Mouse (Mus musculus) right cerebral cortex, postnatal 25 days (tissue): ENCODE measurements around the gene Vdac1.

Experiments used
- DNase-seq: peaks from one replicate; pipeline ENCODE4 v3.0.0; 2022

Gene Vdac1

DNA sequence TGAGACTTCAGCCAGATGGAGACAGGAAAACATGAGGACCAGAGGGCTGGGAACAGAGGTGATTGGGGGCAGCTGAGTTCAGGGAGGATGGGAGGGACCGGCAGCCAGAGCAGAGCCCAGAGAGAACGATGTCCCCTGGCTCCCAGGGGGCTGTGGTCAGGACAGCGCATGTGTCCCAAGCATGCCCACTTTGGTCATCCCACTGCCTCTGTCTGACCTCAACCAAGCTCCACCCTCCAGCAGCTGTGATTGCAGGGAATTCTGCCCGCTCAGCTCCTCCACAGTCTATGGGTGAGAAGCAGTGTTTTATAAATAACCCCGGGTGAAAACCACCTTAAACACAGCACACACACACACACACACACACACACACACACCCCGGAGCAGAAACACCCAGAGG lies 68.8 kb downstream of the Vdac1 start:
- no peak for DNase-seq

DNA sequence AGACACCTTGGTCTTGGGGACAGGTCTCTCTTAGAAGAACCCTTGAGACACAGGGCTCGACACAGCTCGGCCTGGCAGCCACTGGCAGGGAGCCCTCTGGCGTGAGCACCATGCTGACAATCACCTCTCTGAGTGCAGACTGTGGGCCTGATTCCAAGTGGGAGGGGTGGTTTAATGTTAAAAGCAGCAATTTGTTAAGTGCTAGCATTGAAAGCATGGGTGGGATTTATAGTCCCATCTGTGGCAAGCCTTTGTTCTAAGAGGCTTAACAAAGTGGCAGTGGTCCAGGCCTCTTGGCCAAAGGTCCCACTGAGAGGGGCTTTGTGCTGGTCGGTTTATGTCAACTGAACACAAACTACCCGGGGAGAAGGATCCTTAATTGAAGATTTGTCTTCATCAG lies 70.9 kb downstream of the Vdac1 start:
- no peak for DNase-seq

DNA sequence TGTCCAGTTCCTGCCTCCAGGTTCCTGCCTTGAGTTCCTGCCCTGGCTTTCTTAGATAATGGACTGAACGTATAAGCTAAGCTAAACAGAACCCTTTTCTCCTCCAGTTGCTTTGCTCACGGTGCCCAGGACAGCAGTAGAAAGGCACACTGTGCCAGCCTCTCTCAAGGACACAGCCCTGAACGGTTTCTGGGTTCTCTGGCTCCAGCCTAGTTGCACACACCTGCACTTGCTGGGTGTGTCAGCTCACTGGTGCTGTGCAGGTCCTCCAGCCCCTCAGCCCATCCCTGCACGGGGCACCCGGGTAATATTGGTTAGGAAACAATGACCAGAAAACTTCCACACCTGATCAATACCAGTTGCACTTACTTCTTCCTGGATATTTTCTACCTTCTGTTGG lies 71.5 kb downstream of the Vdac1 start:
- no peak for DNase-seq

DNA sequence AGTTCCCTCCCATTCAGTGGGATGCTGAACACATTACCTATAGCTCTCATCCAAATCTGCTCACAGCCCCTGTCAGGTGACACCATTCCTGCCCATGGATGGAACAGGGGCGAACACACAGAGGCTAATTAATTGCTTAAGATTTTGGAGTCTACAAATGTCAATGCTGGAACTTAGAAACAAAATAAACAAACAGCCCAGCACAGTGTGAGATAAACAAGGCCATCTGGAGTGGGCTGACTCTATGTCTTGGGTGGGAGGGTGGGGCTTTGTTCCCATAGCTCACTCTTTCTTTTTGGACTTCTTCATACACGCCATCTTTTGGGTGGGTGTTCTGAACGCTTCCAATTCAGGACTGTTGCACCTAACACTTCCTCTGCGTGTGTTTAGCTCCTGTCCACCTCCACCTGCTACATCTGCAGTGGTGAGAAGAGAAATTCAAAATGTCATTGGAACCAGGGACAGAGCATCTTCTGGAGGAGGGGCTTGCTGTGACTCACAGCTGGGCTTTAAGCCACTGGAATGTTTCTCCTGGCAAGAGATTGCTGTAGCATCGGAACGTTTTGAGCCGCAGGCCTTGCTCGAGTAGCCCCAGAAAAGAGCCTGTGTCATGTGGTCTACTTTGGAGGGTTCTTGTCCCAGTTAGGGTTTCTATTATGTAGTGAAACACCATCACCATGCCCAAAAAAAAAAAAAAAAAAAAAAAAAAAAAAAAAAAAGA lies 72.6 kb downstream of the Vdac1 start:
- peak; percentile 66 for DNase-seq

DNA sequence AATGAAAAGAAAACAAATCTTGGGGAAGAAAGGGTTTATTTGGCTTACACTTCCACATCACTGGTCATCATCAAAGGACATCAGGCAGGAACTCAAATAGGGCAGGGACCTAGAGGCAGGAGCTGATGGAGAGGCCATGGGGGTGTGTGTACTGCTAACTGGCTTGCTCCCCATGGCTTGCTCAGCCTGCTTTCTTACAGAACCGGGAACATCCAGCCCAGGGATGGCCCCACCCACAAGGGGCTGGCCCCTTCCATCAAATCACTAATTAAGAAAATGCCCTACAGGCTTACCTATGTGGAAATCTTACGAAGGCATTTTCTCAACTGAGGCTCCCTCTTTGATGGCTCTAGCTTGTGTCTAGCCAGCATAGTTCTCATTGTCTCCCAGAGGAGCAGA lies 73.1 kb downstream of the Vdac1 start:
- DNase-seq = no peak

DNA sequence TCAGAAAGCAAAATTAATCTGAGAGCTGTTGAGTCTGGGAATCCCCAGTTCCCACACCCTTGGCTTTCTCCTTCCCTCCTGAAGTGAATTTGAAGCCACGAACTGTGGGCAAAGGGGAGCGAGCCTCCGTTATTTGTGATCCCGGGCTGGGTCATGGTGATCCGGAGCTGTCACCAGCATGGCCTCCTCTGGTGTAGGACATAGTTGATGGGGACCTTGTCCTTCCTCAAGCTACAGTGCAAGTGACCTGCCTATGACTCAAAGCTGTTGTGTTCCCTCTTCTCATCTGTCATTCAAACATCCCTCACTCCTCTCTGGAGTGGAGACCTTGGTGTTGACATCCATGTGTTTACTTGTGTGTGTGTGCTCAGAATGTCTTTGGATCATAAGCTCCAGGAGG lies 74.8 kb downstream of the Vdac1 start:
- DNase-seq = no peak

DNA sequence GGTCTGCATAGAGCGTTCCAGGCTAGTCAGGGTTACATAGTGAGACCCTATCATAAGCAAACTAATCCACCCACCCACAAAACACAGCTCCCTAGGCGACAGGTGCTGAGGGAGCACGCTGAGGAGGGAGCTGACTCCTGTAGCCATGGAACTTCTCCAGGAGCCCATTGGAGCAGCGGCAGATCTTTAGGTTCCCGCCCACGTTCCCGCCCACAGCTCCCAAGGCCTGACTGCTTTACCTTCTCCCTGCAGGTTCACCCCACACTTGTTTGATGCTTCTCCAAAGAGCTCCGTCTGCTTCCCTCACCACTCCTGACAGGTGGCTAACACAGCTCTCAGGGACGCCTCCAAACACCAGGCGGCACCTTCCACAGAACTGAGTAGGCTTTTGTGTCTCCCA lies 76.5 kb downstream of the Vdac1 start:
- DNase-seq = peak; percentile 80
